Mouse (Mus musculus): ENCODE data around the gene Atp5s. TPM values are rescaled to one million over a fixed set of nuclear protein-coding genes. Genes with fewer than 3 reads are reported as not detected.

The Atp5s gene
- total and polyA plus RNA-seq, 3 experiments: 8.4 to 15.8 (median 11.4) TPM

GRCm38 (mm10) chr12:69777341-69777730 lies 52.6 kb downstream of the Atp5s start:
- H3K36me3 ChIP-seq (replicated peaks in 1 of 2; ENCODE audit: control insufficient read depth in 1 of 2, insufficient read depth in 1 of 2, low read length in 1 of 2): no peaks in the 10 kb centered on the region
- H3K27me3 ChIP-seq (replicated peaks): no peaks in the 10 kb centered on the region
- no peaks in the 10 kb centered on the region for H3K4me1 ChIP-seq (ENCODE audit: control insufficient read depth in 1 of 2, insufficient read depth in 2 of 2)
- TF ChIP-seq USF1 (IDR thresholded peaks at IDR 0.05; ENCODE audit: low read depth, low read length): no peak
- no peak for TF ChIP-seq NRF1 (IDR thresholded peaks at IDR 0.05; ENCODE audit: low read depth, low read length)
- no peak for TF ChIP-seq NELFE (IDR thresholded peaks at IDR 0.05; ENCODE audit: low read depth, low read length)
- no peak for TF ChIP-seq TCF12 (IDR thresholded peaks at IDR 0.05; ENCODE audit: low read depth, low read length)
- TF ChIP-seq MAX (IDR thresholded peaks at IDR 0.05; ENCODE audit: low read length): no peak
- no peak for TF ChIP-seq MAFK (IDR thresholded peaks at IDR 0.05; ENCODE audit: insufficient replicate concordance, low read length)
- TF ChIP-seq ELF1 (IDR thresholded peaks at IDR 0.05; ENCODE audit: low read depth, low read length): no peak
- TF ChIP-seq POLR2AphosphoS2 (IDR thresholded peaks at IDR 0.05; ENCODE audit: low read depth, low read length): no peak
- H3K4me2 ChIP-seq (ENCODE audit: insufficient read depth, low read depth, poor library complexity, severe bottlenecking): no peak overlapping the region
- H3K9me3 ChIP-seq (replicated peaks; ENCODE audit: low read length): no peaks in the 10 kb centered on the region
- no peak overlapping the region for H3K9ac ChIP-seq (ENCODE audit: insufficient read depth, low read depth)
- H3K4me3 ChIP-seq (replicated peaks in 1 of 3; ENCODE audit: low read depth in 2 of 3, low read length in 2 of 3, poor library complexity in 1 of 3): no peak overlapping the region
- no peak overlapping the region for H3K27ac ChIP-seq (ENCODE audit: insufficient read depth, low read depth)
- in situ Hi-C loops (cut with MboI; ENCODE audit: low pct_ligation_motif_present, low pct_unique_long_range_greater_than_20kb, low sequenced_read_pairs) (no loop called here), dilution Hi-C loops (cut with MboI; ENCODE audit: extremely low pct_ligation_motif_present, extremely low pct_unique_long_range_greater_than_20kb, low sequenced_read_pairs) (no loop called here)
- H3K79me2 ChIP-seq (replicated peaks; ENCODE audit: control insufficient read depth, extremely low read depth, insufficient read depth, poor library complexity, severe bottlenecking): no peaks in the 10 kb centered on the region
- DNase-seq (ENCODE audit: extremely low read depth): no peak

GRCm38 (mm10) chr12:69777957-69778356 lies 53.2 kb downstream of the Atp5s start:
- TF ChIP-seq TCF12 (IDR thresholded peaks at IDR 0.05; ENCODE audit: low read depth, low read length): no peak
- no peak for TF ChIP-seq MXI1 (IDR thresholded peaks at IDR 0.05; ENCODE audit: low read depth, low read length)
- TF ChIP-seq MAFK (IDR thresholded peaks at IDR 0.05; ENCODE audit: insufficient replicate concordance, low read length): no peak
- TF ChIP-seq ETS1 (conservative IDR thresholded peaks at IDR 0.05; ENCODE audit: low read depth, low read length): no peak
- no peak for TF ChIP-seq MEF2A (IDR thresholded peaks at IDR 0.05; ENCODE audit: borderline replicate concordance, low read depth, low read length)
- no peak for TF ChIP-seq SIN3A (IDR thresholded peaks at IDR 0.05; ENCODE audit: low read length)
- TF ChIP-seq ZMIZ1 (IDR thresholded peaks at IDR 0.05; ENCODE audit: low read depth, low read length): no peak
- TF ChIP-seq GABPA (IDR thresholded peaks at IDR 0.05; ENCODE audit: insufficient replicate concordance, low read depth, low read length): no peak
- no peak for TF ChIP-seq MAZ (IDR thresholded peaks at IDR 0.05; ENCODE audit: low read depth, low read length)
- no peak for TF ChIP-seq USF2 (conservative IDR thresholded peaks at IDR 0.05; ENCODE audit: low read depth, low read length)
- TF ChIP-seq PAX5 (IDR thresholded peaks at IDR 0.05; ENCODE audit: low read length): no peak
- no peak for TF ChIP-seq EP300 (IDR thresholded peaks at IDR 0.05; ENCODE audit: low read length)
- TF ChIP-seq MYC (IDR thresholded peaks at IDR 0.05; ENCODE audit: low read depth, low read length): no peak
- no peak for TF ChIP-seq KAT2A (IDR thresholded peaks at IDR 0.05; ENCODE audit: insufficient replicate concordance, low read length)
- dilution Hi-C loops (cut with MboI; ENCODE audit: extremely low pct_ligation_motif_present, extremely low pct_unique_long_range_greater_than_20kb, low sequenced_read_pairs) (no loop called here), in situ Hi-C loops (cut with MboI; ENCODE audit: low pct_ligation_motif_present, low pct_unique_long_range_greater_than_20kb, low sequenced_read_pairs) (no loop called here)
- no peaks in the 10 kb centered on the region for H3K36me3 ChIP-seq (replicated peaks in 1 of 2; ENCODE audit: control insufficient read depth in 1 of 2, insufficient read depth in 1 of 2, low read length in 1 of 2)
- H3K27me3 ChIP-seq (replicated peaks): no peaks in the 10 kb centered on the region
- H3K9me3 ChIP-seq (replicated peaks; ENCODE audit: low read length): no peaks in the 10 kb centered on the region
- no peak overlapping the region for H3K27ac ChIP-seq (ENCODE audit: insufficient read depth, low read depth)
- H3K4me1 ChIP-seq (ENCODE audit: control insufficient read depth in 1 of 2, insufficient read depth in 2 of 2): no peaks in the 10 kb centered on the region
- H3K9ac ChIP-seq (ENCODE audit: insufficient read depth, low read depth): no peak overlapping the region
- no peak overlapping the region for H3K4me3 ChIP-seq (replicated peaks in 1 of 3; ENCODE audit: low read depth in 2 of 3, low read length in 2 of 3, poor library complexity in 1 of 3)
- no peak overlapping the region for H3K4me2 ChIP-seq (ENCODE audit: insufficient read depth, low read depth, poor library complexity, severe bottlenecking)
- no peak for DNase-seq (ENCODE audit: extremely low read depth)
- H3K79me2 ChIP-seq (replicated peaks; ENCODE audit: control insufficient read depth, extremely low read depth, insufficient read depth, poor library complexity, severe bottlenecking): no peaks in the 10 kb centered on the region
